Mouse (Mus musculus) layer of hippocampus, adult 2 months (tissue): ENCODE measurements around the gene Slc22a14. TPM values are rescaled to one million over a fixed set of nuclear protein-coding genes. Genes with fewer than 3 reads are reported as not detected.

Source experiments
- DNase-seq, 2 experiments: peaks; one replicate each; pipeline ENCODE4 v3.0.0; 2022; ENCODE audit warnings: low spot score in 2 of 2
- H3K27ac ChIP-seq: fragments of 200-600 bp; 2 replicates; pipeline ENCODE4 v1.8.1; 2022
- H3K4me3 ChIP-seq: fragments of 200-600 bp; 2 replicates; pipeline ENCODE4 v1.8.1; 2022; ENCODE audit warnings: mild to moderate bottlenecking
- CTCF ChIP-seq: fragments of 200-600 bp; conservative IDR thresholded peaks from 2 replicates; pipeline ENCODE4 v1.8.1; 2022; ENCODE audit warnings: antibody characterized with exemption, mild to moderate bottlenecking, moderate library complexity
- total RNA-seq, 2 experiments: library from RNA; stranded (reverse); gene quantifications; 2 replicates each; pipeline ENCODE4 v1.2.3; 2021

Slc22a14 gene
- total RNA-seq, 2 experiments from 2014 or later = not detected

DNA sequence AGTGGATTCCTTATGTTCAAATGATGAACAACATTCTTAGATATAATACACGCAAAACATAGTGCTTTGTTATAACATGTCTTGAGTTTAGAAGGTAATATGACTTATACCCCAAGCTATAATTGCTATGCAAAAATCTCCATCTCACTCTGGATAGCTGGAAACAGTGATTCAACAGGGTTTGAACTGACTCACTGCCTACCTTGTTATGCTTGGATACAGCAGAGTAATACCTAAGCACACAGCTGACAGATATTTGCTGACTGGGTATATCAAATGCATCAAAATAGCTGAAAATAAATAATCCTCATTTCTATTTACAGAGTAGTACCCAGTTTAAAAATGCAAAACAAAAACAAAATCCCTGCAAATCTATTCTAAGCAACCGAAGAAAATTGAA, 106.6 kb downstream of the Slc22a14 start:
- Histone ChIP-seq H3K27ac (no peak overlapping the region), H3K4me3 (no peak overlapping the region)
- TF ChIP-seq CTCF = no peak
- DNase-seq = no peak

DNA sequence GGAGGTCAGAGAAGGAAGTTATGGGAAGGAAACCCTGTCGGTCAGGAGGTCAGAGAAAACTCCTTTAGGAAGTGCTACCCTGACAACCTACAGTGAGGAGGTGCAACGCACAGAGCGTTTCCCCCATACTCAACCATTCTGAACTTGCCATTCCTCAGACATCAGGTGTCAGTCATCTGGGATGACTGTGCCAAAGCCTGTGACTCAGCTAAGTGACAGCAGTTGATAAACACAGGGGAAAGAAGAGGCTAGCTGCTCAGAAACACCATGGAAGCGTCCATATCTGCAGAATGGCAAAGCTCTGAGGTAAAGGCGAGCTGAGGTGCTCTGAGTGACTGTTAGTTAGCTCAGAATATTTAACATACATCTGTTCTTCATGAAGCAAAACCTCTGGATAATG, 107.2 kb downstream of the Slc22a14 start:
- Histone ChIP-seq H3K4me3 (no peak overlapping the region), H3K27ac (no peak overlapping the region)
- no peak for TF ChIP-seq CTCF
- DNase-seq = no peak

DNA sequence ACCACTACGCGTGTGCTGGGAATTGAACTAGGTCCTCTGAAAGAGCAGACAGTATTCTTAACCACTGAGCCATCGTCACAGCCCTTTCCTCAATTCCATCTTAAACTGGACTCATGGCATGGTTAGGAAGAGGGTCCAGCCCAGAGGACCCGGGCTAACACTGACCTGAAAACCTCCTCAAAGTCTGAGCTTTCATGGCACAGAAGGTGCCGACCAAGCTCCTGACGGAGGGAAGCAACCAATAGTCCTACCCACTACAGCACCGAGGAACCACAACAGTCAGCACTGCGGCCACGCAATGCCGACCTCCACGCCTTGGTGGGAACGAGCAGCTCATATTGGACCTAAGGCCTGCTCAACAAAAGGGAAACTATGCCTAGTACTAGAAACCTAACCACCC, 109.2 kb downstream of the Slc22a14 start:
- Histone ChIP-seq H3K4me3 (no peak overlapping the region), H3K27ac (no peak overlapping the region)
- no peak for TF ChIP-seq CTCF
- DNase-seq = no peak

DNA sequence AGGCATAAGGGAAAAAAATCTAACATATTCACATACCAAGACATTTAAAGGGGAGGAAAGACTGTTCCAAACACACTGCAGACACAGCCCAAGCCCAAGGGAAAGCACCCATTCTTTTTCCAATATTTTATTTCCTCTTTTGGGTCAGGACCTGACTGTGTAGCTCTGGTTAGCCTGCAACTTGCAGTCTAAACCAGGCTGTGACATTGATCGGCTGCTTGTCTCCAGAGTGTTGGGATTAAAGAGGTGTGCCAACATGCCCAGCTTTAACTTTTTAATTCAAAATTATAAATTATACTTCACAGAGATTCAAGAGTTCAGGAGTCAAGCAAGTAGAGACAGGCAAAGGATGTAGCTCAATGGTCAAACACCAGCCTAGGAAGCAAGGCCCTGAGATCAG, 110.3 kb downstream of the Slc22a14 start:
- DNase-seq = no peak
- H3K27ac ChIP-seq = no peak overlapping the region
- no peak overlapping the region for H3K4me3 ChIP-seq
- no peak for TF ChIP-seq CTCF

DNA sequence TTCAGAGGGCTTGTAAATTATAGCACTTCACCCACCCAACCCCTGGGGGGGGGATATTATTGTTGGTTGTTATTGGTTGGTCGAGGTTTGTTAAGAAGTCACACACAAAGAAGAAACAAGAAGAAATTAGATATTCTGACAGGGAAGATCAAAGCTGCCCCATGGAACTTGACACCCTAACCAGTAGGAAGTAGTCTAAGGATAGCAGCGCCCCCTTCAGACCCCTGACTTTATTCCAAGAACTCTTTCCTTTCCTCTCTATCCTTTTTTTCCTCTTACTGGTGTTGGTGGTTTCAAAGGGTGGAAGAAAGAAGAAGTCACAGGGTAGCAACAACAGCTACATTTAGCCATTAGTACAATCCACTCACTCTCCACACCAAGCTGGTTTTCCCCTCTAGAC, 111.2 kb downstream of the Slc22a14 start:
- DNase-seq = no peak
- TF ChIP-seq CTCF = no peak; the same call in 1 of the 2 replicates
- Histone ChIP-seq H3K27ac (no peak overlapping the region), H3K4me3 (no peak overlapping the region)

DNA sequence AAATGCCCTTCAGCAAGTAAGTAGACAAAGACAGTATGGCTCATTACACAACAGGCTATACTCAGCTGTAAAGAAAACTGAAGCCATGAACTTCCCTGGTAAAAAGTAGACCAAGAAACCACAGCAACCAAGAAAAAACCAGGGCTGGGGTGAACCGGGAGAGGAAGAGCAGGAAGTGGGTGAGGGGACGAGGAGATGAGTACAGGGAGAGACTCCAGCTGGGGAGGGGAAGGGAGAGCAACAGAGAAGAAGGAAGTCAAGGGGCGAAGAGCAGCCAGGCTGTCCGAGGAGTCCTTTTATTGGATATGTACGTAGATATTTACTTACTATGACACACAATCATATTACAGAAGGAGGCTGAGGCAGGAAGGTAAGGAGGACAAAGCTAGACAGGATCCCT, 117.4 kb downstream of the Slc22a14 start:
- no peak for TF ChIP-seq CTCF
- DNase-seq = no peak
- Histone ChIP-seq H3K4me3 (no peak overlapping the region), H3K27ac (no peak overlapping the region)

DNA sequence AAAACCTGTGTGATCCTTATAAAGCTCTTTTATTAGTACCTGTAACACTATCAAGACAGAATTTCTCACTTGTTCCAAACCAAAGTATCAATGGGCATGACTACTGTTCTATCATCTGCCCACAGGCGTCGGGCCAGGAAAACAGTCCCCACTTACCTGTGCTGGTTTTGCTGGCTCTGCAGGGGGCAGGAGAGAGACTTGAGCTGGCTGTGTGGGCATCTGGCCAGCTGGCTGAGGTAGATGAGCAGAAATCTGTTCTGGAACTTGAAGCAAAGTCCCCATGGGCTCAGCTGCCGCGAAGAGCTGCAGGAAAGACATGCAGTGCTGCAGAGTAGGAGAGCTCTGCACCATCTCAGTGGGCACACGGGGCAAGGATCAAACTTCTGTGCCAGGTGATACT, 118.5 kb downstream of the Slc22a14 start:
- H3K27ac ChIP-seq = no peak overlapping the region
- no peak for DNase-seq
- no peak overlapping the region for H3K4me3 ChIP-seq
- no peak for TF ChIP-seq CTCF

DNA sequence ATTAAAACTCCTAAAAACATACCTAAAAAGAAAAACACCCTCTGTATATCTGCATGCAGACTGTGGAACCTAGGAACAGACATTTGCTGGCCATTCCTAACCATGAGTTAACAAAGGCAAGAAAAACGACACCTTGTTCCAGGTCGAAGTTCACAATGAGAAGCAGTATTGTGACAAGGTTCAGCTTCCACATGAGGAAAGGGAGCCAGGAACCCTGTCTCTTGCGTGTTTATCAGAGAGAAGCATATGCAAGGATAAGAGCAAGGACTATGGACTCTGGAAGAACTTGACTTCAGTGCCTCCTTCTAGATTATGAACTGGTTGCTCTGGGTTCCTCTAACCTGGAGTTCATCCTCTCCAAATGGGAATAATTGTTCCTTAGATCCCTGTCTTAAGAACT, 121.4 kb downstream of the Slc22a14 start:
- no peak overlapping the region for H3K4me3 ChIP-seq
- TF ChIP-seq CTCF = no peak
- no peak for DNase-seq
- no peak overlapping the region for H3K27ac ChIP-seq

DNA sequence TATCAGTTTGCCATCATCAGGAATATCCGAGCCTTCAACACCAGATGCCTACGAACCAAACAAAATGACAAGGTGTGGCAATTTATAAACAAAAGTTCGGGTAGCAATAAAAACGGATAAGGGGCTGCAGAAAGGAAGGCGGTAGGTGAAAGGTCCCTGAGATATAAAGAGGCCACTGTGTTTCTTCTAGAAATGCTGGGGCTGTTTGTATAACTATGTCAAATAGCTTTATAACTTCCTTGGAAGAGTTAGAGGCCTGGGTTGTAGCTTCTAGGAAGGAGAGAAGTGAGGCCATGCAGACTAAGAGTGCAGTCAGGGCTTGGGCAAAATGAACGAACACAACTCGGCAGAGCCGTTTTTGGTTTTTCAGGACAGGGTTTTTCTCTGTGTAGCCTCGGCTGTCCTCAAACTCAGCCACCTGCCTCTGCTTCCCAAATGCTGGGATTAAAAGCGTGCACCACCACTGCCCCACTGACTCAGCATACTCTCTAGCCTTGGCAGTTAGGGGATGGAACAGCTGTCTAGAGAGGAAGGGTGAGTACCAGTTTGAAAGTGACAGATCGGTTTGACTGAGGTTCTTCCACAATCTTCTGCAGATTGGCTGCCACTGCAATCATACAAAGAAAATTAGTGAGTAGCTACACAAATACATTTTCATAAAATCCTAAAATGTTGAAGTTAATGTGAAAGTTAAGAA, 124.0 kb downstream of the Slc22a14 start:
- DNase-seq = no peak
- H3K4me3 ChIP-seq = no peak overlapping the region
- 0 out of 2 replicates have a peak overlapping the region, but pooled peaks have one; percentile 48 for H3K27ac ChIP-seq
- TF ChIP-seq CTCF = no peak

DNA sequence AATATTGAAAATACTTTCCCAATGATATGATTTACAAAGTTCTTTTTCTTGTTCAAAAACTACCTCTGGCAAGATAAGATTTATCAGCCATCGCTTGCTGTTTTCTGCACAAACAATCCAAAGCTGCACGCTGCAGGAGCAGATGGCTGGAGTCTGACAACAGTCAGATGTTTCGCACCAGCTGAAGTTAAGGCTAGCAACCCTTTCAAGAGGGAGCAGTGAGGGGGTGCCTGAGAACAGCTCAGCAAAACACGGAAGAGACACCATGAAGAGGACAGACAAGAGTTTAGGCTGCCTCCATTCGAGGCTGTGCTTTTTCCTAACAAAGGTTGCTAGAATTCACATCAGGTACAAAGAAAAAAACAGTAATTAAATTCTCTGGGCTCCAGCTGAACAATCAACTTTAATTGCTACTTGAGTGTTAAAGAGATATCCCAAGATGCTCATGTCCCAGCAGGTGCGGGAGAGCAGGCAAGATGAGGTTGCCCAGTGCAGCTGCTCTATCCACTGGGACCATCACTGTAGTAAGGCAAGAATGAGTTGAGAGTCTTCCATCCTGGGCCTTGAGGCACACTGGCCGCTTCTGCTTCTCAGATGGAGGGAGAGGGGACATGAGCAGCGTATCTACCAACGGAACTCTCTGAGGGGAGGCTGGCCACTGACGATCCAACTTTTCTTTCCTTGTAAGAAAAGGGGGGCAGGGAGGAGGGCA, 124.9 kb downstream of the Slc22a14 start:
- peak; percentile 23 to 44 for DNase-seq
- H3K4me3 ChIP-seq = no peak overlapping the region
- no peak for TF ChIP-seq CTCF
- H3K27ac ChIP-seq = peak overlapping the region; percentile 48; the same call in 1 of the 2 replicates

DNA sequence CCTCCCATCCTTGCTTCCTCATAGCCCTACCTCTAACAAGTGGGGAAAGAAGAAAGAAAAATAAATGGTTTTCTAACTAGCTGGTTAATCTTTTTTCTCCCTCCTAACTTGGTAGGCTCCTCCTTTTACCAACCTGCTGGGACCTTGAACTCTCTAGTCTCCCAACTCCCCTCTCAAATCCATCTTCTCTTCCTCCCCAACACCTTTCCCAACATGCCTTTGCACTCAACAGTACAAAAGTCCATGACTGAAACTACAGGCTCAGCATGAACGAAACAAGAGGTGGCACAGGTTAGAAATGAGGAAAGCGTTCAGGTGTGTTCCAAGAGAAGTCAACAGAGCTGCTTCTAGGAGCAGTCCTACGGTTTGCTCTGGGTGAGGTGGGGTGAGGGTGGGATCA, 126.1 kb downstream of the Slc22a14 start:
- TF ChIP-seq CTCF = no peak
- DNase-seq = no peak
- H3K27ac ChIP-seq = no peak overlapping the region

DNA sequence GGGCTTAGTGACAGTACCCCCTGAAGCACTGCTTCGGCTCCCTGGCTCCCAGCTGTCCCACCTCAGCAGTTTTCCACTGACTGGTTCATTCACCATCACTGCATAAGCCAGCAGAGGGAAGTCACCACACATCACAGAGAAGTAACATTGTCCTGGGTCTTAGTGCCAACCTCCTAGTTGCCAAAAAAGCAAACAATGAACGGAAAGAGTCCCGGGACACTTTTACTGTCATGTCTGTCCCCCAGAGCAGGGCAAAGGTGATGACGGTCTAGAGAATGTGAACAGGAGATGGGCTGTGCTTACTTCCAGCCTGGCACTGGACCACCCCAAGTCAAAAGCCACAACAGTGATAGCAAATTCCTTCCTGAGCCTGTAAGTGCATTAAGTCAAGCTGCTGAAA, 126.6 kb downstream of the Slc22a14 start:
- Histone ChIP-seq H3K4me3 (no peak overlapping the region), H3K27ac (no peak overlapping the region)
- DNase-seq = no peak
- TF ChIP-seq CTCF = no peak

More for the DNA sequence above, 126.1 kb downstream of the Slc22a14 start:
- no peak overlapping the region for H3K4me3 ChIP-seq

DNA sequence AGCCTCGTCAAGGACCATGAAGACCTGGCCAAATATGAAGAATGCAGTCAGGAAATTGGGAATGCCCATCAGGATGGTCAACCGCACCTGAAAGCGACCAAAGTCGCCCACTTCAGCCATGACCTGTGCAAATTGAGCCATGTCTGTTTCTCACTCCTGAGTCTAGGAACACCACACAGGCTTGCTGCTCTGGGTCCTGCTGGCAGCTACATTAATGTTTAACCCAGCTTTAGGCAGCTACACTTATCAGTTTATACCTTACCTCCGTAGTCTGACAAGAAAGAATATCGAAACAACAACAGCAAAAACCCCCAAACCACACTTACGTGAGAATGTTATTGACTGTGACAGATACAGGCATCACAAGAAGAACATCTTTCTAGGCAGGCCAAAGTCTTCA, 133.8 kb downstream of the Slc22a14 start:
- no peak for DNase-seq
- no peak for TF ChIP-seq CTCF
- H3K27ac ChIP-seq = no peak overlapping the region
- H3K4me3 ChIP-seq = no peak overlapping the region

DNA sequence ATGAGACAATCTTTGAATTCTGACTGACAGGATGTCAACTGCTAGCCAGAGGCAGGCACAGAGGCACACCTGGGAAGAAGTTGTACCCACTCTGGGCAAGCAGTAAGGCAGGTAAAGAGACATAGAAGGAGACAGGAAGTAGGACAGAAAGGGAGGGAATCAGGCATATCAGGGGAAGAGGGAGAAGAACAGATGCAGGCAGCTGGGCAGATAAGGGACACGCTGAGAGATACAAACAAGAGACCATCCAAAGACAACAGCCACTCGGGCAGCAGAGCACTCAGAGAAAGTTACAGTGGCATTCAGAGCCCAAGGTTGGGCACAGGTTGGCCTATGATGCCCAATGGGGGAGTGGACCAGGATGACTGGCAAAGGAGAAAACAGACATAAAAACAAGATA, 134.5 kb downstream of the Slc22a14 start:
- TF ChIP-seq CTCF = no peak
- Histone ChIP-seq H3K27ac (no peak overlapping the region), H3K4me3 (no peak overlapping the region)
- no peak for DNase-seq
